Comparison of ENCODE assay signal across 8 mouse cellular contexts in genomic region chr15:8445951-8446419, GRCm38 (mm10). TPM values are rescaled to one million over a fixed set of nuclear protein-coding genes. Genes with fewer than 3 reads are reported as not detected.
DNase-seq lines count a peak whose midpoint lies in the region; ATAC-seq and TF ChIP-seq lines count a peak whose summit lies in the region.

No protein-coding gene starts in this region.

- peak overlapping the region; percentile 99 for H3K27ac ChIP-seq in heart, embryonic 12.5 days (ENCODE audit: poor library complexity, severe bottlenecking)
- H3K27ac ChIP-seq in kidney, embryonic 15.5 days, result peak overlapping the region; percentile 98
- peak overlapping the region; percentile 68 for H3K27ac ChIP-seq in macrophage

- TF ChIP-seq CTCF in E14TG2a.4 (conservative IDR thresholded peaks at IDR 0.05; ENCODE audit: low read length), result no peak

- WGBS in heart, embryonic 12.5 days, result 0% methylated on average over 19 of the region's 19 CpGs
- under 1% methylated on average over 19 of the region's 19 CpGs for WGBS in kidney, embryonic 15.5 days
- WGBS in macrophage (ENCODE audit: missing documents), result under 1% methylated on average over 19 of the region's 19 CpGs

- peak; percentile 41 for ATAC-seq in heart, embryonic 12.5 days (ENCODE audit: insufficient number of reproducible peaks, low FRiP score)
- peak; percentile 10; the same call in 1 of the 2 replicates for ATAC-seq in kidney, embryonic 15.5 days (replicated peaks; ENCODE audit: low FRiP score)

- peak overlapping the region; percentile 99 for H3K9ac ChIP-seq in heart, embryonic 12.5 days
- peak overlapping the region; percentile 86 for H3K9ac ChIP-seq in kidney, embryonic 15.5 days

- peak overlapping the region; percentile 80 for H3K4me2 ChIP-seq in heart, embryonic 12.5 days
- H3K4me2 ChIP-seq in kidney, embryonic 15.5 days, result peak overlapping the region; percentile 96

- no peaks in the 10 kb centered on the region for H3K27me3 ChIP-seq in E14TG2a.4 (ENCODE audit: insufficient read depth, low read length)
- H3K27me3 ChIP-seq in heart, embryonic 12.5 days (replicated peaks), result no peaks in the 10 kb centered on the region
- no peaks in the 10 kb centered on the region for H3K27me3 ChIP-seq in kidney, embryonic 15.5 days

- peak; percentile 51 to 83 for DNase-seq in adrenal gland, adult (ENCODE audit: inconsistent age in 2 of 2, low spot score in 1 of 2)
- peak; percentile 51 for DNase-seq in embryo, embryonic 9.5 days (ENCODE audit: extremely low spot score)
- DNase-seq in spleen, postnatal 10 days (ENCODE audit: low spot score in 2 of 2), result peak; percentile 59 to 63
- no peak for DNase-seq in layer of hippocampus, postnatal 14 days (ENCODE audit: low spot score in 2 of 2)

- peaks cover 41% of the 10 kb centered on the region for H3K4me1 ChIP-seq in E14TG2a.4 (replicated peaks; ENCODE audit: low read depth, low read length)
- peaks cover 11% of the 10 kb centered on the region; the same call in 1 of the 2 replicates for H3K4me1 ChIP-seq in heart, embryonic 12.5 days (replicated peaks)
- H3K4me1 ChIP-seq in kidney, embryonic 15.5 days, result peaks cover 15% of the 10 kb centered on the region

- peak overlapping the region; percentile 98 for H3K4me3 ChIP-seq in E14TG2a.4 (replicated peaks; ENCODE audit: low read length)
- H3K4me3 ChIP-seq in heart, embryonic 12.5 days, result peak overlapping the region; percentile 97
- H3K4me3 ChIP-seq in kidney, embryonic 15.5 days (replicated peaks), result peak overlapping the region; percentile 79
- H3K4me3 ChIP-seq in macrophage (ENCODE audit: inconsistent target), result peak overlapping the region; percentile 62

- H3K9me3 ChIP-seq in E14TG2a.4 (ENCODE audit: low read length), result no peaks in the 10 kb centered on the region
- no peaks in the 10 kb centered on the region for H3K9me3 ChIP-seq in heart, embryonic 12.5 days (replicated peaks)
- H3K9me3 ChIP-seq in kidney, embryonic 15.5 days (replicated peaks), result no peaks in the 10 kb centered on the region

- H3K36me3 ChIP-seq in E14TG2a.4 (ENCODE audit: insufficient read depth, low read length) (no peaks in the 10 kb centered on the region), macrophage (ENCODE audit: inconsistent target) (no peaks in the 10 kb centered on the region)
- no peaks in the 10 kb centered on the region for H3K36me3 ChIP-seq in heart, embryonic 12.5 days
- H3K36me3 ChIP-seq in kidney, embryonic 15.5 days, result no peaks in the 10 kb centered on the region

- H3K79me2 ChIP-seq in macrophage (ENCODE audit: inconsistent target), result peaks cover 59% of the 10 kb centered on the region

RNA-seq across cellular contexts. Expression of gene Nipbl, which starts 1.7 kb away (rescaled TPM):
- polyA plus RNA-seq in heart, embryonic 12.5 days (2016; fragmentation: Nextera tagmentation; extraction: Ambion mirVana), result 13.3 and 13.6 TPM in 2 replicates
- 18.3 and 18.7 TPM in 2 replicates for polyA plus RNA-seq in kidney, embryonic 15.5 days (2015; fragmentation: Nextera tagmentation; extraction: Ambion mirVana)
- total RNA-seq in macrophage (2018; cell fraction: chromatin; rRNA removed), result 100 to 1,000 TPM in 22 of 26 experiments, 10 to 100 TPM in 4; 71.5 to 180 (median 116) TPM
- 10 to 100 TPM; 24.1 to 48.1 (median 36.7) TPM for total RNA-seq in macrophage (2018; cell fraction: cytosol; rRNA removed)
- total RNA-seq in macrophage (2018; cell fraction: nucleus; rRNA removed), result 100 to 1,000 TPM in 2 of 26 experiments, 10 to 100 TPM in 24; 53.0 to 111 (median 70.7) TPM
- 19.9 to 35.0 TPM (median 22.8 TPM) in 3 replicates for polyA plus RNA-seq in macrophage (2018)
- 10 to 100 TPM; 31.7 to 33.1 TPM for total RNA-seq in layer of hippocampus, postnatal 14 days (2021)

Comparison
In these comparisons a context has a peak if more than half of its experiments do, and no peak if none do; other contexts are left out.
1. DNase-seq: peak in adrenal gland, adult (2 of 2), embryo, embryonic 9.5 days (single experiment) and spleen, postnatal 10 days (2 of 2); none in layer of hippocampus, postnatal 14 days (0 of 2).
2. Peak in every context shown above with its lines, with median percentiles within 50 percentile points of each other: H3K4me3 ChIP-seq and H3K27ac ChIP-seq.